Mouse (Mus musculus) Muller cell, postnatal 12 days (primary cell): ENCODE data around the gene Kif6.

Experiments used
- DNase-seq: peaks from one replicate; pipeline ENCODE4 v3.0.0-alpha.2; 2015; ENCODE audit errors: inconsistent ontology term

The Kif6 gene

GRCm38 (mm10) chr17:49894471-49894870 lies 279.5 kb downstream of the Kif6 start:
- DNase-seq, result no peak

- DNase-seq, result peak; percentile 60
These were observed 284.0 kb downstream of the Kif6 start for GRCm38 (mm10) chr17:49898849-49899331.

- DNase-seq, result no peak
These were observed 287.7 kb downstream of the Kif6 start for GRCm38 (mm10) chr17:49902613-49903012.

- DNase-seq, result no peak
These were observed 308.5 kb downstream of the Kif6 start for GRCm38 (mm10) chr17:49923429-49923828.

GRCm38 (mm10) chr17:49927611-49928010 lies 312.7 kb downstream of the Kif6 start:
- no peak for DNase-seq

GRCm38 (mm10) chr17:49933806-49934205 lies 318.9 kb downstream of the Kif6 start:
- no peak for DNase-seq

- no peak for DNase-seq
These were observed 319.6 kb downstream of the Kif6 start for GRCm38 (mm10) chr17:49934586-49934985.

GRCm38 (mm10) chr17:49935602-49936205 lies 320.8 kb downstream of the Kif6 start:
- DNase-seq, result peak; percentile 31

GRCm38 (mm10) chr17:49936214-49936613 lies 321.3 kb downstream of the Kif6 start:
- DNase-seq, result no peak

- DNase-seq, result no peak
These were observed 324.2 kb downstream of the Kif6 start for GRCm38 (mm10) chr17:49939146-49939545.

GRCm38 (mm10) chr17:49942674-49943073 lies 327.7 kb downstream of the Kif6 start:
- no peak for DNase-seq

GRCm38 (mm10) chr17:49951491-49951855 lies 336.5 kb downstream of the Kif6 start:
- DNase-seq, result no peak

- peak; percentile 57 for DNase-seq
These were observed 337.1 kb downstream of the Kif6 start for GRCm38 (mm10) chr17:49951856-49952607.

- DNase-seq, result no peak
These were observed 344.1 kb downstream of the Kif6 start for GRCm38 (mm10) chr17:49959021-49959420.
